Mouse (Mus musculus) spleen, adult 12 weeks (tissue): Measurements from ENCODE around the gene Plcd1.

Experiments used
- DNase-seq: peaks from one replicate; pipeline ENCODE4 v3.0.0; 2022; ENCODE audit warnings: low spot score

The Plcd1 gene

DNA sequence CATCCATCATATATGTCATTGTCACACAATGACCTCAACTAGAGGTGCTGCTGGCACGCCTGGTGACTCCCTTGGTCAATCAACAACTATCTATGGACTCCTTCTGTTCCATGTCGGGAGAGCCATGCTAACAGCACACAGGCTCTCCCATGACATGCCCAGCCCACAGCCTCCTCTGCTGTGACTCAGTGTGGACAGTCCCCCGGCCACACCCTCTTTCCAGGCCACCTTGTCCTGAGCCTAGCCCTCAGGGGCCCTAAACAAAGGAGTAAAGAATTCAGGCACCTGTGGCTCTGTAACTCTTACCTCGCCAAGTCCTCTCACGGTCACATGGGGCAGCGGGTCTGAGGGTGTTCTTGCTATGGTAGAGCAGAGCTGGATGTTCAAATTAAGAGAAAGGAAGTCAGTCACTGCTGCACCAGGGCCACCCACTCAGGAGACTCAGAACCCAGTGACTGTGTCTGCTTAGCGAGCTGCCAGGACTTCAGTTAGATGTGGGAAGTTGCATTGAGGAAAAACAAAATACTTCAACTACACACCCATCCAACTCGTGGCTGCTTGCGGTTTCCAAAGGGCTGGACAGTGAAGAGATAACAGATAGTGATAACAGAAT, 39.2 kb downstream of the Plcd1 start:
- no peak for DNase-seq

- DNase-seq, result no peak
These were observed 41.0 kb downstream of the Plcd1 start, which contains the start of gene Vill for GRCm38 (mm10) chr9:119052154-119052944. Gene Vill, plus strand, starts transcription at chr9:119052778.

- no peak for DNase-seq
These were observed 42.1 kb downstream of the Plcd1 start for GRCm38 (mm10) chr9:119051158-119051557.

- DNase-seq, result no peak
These were observed 45.0 kb downstream of the Plcd1 start for GRCm38 (mm10) chr9:119048182-119048903.

DNA sequence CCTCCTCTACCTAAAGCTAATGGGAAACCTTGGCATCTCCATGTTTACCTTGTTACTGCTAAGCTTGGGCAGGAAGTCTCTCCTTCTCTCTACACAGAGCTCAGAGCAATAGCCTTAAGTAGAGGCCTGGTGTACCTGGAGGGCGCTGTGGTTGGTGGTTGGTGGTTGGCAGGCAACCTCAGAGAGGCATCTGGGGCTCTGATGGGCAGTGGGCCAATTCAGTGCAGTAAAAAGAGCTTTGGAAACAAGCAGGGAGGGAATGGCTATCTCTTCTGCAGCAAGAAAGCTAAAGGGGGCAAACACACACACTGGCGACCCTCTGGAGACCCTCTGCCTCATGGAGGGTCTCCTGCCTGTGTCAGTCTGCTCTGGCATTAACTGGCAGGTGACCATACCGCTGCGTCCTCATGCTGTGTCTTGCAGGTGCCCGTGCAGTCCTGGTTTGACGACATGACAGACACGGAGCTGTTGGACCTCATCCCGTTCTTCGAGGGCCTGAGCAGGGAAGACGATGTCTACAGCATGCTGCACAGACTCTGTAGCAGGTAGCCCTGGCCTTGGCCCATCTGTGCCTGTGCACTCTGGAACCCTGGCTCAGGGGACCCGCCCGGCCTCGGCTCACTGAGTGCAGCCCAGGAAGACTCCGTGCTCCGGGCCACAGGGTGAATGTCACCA, 53.1 kb downstream of the Plcd1 start:
- DNase-seq, result no peak

DNA sequence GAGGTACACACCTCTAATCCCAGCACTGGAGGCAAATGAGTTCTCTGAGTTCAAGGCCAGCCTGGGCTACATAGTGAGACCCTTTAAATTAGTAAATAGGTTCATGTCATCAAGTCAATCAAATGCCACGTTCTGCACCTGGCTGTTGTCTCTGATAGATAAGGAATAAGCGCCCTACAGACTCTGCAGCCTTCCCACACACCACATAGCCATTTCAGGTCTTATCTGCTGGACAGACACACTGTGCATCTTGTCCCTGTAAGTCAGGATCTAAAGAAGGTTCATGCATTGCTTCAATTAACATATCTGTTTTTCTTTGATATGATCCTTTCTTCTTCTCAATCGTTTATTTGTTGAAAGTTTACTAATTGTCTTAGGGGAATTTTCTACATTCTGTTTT, 54.7 kb downstream of the Plcd1 start:
- DNase-seq, result no peak

DNA sequence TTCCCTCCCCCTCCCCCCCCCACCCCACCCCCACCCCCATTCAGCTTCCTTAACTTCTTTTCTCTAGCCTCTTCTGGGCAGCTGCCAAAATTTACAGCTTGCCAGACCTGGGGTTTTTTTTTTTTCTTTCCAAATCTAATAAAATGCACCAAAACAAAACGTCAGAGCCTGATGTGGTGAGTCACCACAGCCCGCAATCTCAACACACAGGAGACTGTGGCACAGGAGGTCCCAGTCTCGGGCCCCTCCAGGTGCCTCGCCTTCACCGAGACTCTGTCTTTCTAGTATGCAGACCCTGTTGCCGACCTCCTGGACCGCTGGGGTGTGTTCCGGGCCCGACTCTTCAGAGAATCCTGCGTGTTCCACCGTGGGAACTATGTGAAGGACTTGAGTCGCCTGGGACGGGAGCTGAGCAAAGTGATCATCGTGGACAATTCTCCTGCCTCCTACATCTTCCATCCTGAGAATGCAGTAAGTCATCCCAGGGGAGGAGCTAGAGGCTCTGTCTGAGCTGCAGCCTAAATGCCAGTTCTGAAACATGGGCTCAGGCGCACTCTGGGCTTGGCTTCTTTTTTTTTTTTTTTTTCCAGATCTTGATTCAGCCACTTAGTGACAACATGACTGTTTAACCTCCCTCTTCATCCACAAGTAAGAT, 56.1 kb downstream of the Plcd1 start:
- no peak for DNase-seq

GRCm38 (mm10) chr9:119035836-119036235, 57.5 kb downstream of the Plcd1 start:
- no peak for DNase-seq

GRCm38 (mm10) chr9:119034676-119035665, 58.3 kb downstream of the Plcd1 start:
- DNase-seq, result no peak

DNA sequence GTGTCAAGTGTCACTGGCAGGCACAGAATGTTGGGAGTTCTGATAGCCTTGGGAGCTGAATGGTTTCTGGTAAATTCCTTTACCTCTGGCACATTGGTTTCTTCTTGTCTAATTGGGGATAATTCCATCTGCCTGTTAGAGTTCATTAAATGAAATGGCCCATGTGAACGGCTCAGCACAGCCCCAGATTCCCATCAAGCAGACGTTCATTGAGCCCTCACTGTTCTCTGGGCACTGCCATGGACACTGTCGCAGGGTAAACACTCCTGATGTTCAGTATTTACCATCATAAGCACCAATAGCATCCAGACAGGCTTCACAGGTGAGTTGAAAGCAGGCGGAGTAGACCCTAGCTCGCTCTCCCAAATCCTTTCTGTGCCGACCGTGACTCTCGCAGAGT, 59.2 kb downstream of the Plcd1 start:
- DNase-seq, result no peak

GRCm38 (mm10) chr9:119033111-119033921, 60.0 kb downstream of the Plcd1 start:
- no peak for DNase-seq

DNA sequence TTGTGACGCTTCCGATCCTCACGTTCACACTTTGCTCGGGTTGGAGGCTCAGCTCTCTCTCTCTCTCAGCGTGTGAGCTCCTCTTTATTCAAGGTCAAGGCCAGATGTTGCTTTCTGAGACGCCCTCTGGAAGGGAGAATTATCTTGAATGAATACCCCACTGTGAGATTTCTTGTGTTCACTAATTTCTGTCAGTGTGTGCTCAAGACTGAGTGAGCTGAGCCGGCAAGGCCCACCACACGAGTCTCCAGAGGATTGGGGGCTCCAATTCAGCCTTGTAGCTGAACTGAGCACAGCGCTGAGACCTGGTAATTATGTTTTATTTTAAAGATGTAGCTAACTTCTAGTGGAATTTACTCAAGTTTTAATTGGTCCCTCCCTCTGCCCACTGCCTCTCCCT, 60.8 kb downstream of the Plcd1 start:
- no peak for DNase-seq

- no peak for DNase-seq
These were observed 61.5 kb downstream of the Plcd1 start for GRCm38 (mm10) chr9:119031772-119032171.

DNA sequence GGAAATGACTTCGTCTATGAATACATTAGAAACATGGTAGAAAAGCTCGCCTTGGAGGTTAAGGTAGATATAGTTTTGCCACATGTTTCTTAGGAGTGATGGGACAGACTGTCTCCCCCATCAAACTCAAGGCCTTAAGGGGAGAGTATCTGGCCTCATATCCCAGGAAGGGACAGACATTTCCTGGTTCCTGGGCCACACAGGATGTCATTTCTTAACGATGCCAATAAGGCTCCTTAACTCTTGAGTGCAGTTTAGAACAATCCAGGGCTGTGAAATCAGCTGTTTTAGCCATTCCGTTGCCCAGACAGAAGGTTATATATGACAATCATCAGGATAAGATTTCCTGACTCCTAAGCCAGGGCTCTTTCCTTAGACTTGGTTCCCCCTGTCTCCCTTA, 62.3 kb downstream of the Plcd1 start:
- DNase-seq, result no peak

DNA sequence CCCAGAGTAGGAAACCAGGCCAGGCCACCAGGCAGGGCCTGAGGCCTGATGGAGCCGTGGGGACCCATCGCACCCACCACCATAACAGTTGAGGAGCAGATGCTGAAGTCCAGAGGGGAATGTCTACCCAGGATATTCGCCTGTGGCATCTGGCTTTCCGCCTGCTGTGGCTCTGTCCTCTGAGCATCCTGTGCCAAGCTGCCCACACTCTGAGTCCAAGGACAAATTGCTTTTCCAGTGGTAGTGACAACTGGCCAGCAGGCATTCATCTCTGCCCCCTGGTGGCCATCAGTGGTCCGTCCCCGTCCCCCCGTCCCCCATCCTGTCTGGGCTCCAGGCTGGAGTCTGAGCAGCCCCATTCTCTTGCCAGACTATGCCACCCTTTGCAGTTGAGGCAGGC, 63.7 kb downstream of the Plcd1 start:
- DNase-seq, result no peak

DNA sequence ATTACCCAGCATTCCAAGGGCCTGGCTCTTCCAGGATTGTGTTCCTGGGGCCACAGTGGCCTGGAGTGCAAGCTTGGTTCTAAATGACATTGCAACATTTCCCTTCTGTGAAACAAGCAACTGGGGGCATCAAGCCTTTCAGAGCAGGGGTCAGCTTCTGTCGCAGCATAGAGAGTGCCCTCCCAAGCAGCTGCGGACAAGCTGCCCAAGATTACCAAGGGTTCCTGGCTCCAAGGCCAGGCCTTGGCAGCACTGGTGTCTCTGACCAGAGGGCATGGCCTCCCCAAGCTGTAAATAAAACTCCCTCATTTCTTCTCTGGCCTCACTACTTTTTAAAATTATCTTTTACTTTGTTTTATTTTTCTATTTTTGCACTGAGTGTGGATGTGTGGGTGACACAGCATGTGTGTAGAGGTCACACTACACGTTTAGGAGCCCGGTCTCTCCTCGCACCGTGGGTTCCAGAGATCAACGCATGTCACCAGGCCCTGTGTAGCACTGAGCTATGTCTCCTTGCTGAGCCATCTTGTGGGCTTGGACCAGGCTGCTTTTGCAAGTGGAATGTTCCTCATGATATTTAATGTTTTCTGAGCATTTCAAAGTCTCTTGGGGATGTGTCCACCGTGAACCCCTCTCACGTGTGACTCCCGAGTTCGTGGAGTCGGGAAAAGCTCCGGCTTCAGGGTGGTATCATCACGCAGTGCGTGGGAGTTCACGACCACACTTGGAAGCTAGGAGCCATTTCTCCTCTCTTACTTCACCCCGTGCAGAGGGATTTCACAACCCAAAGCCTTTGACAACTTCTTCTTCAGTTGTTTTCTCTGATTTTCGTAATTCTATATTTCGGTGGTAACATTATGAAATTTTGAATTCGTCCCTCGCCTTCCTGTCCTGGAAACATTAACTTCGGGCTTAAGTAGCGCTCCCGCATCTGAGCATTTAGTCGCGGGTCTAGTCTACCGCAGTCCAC, 64.8 kb downstream of the Plcd1 start:
- DNase-seq, result no peak

GRCm38 (mm10) chr9:119027337-119027736, 66.0 kb downstream of the Plcd1 start:
- no peak for DNase-seq

GRCm38 (mm10) chr9:119025832-119026331, 67.4 kb downstream of the Plcd1 start:
- no peak for DNase-seq
